Mouse (Mus musculus): ENCODE data around the gene Heca.

DNA sequence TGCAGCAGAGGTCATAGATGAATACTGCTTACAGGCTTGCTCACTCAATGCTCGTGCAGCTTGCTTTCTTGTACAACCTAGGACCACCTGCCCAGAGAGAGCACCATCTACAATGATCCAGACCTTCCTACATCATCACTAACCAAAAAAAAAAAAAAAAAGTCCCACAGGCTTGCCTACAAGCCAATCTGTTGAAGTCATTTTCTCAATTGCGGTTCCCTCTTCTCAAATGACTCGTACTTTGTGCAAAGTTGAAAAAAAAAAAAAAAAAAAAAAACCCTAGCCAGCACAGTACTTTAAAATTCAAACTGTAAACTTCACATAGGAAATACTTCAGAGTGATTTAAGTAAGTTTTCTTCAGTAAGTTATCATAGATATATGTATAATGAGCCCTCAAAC lies 23.7 kb downstream of the Heca start:
- TF ChIP-seq CTCF (IDR thresholded peaks at IDR 0.05; ENCODE audit: control insufficient read depth, insufficient read depth, insufficient read length) (no peak), MAX (IDR thresholded peaks at IDR 0.05) (no peak), USF1 (IDR thresholded peaks at IDR 0.05; ENCODE audit: low read depth) (no peak)

Data from C2C12 (cell line).